Mouse (Mus musculus) neural tube, embryonic 11.5 days (tissue): ENCODE data around the gene Tpsb2. TPM values are rescaled to one million over a fixed set of nuclear protein-coding genes. Genes with fewer than 3 reads are reported as not detected.
A peak's percentile ranks its signal among the peaks of the same experiment; 100 is the strongest.

Experiments
- ATAC-seq: fragments of 200-750 bp; cut with Nextera tagmentation; 2 replicates; pipeline ENCODE4 v1.8.0; 2017; ENCODE audit warnings: moderate number of reproducible peaks, mild to moderate bottlenecking, moderate TSS enrichment, moderate library complexity; ENCODE audit not compliant: insufficient read depth, low FRiP score, low TSS enrichment
- DNase-seq: peaks from one replicate; pipeline ENCODE4 v3.0.0-alpha.2; 2015; ENCODE audit warnings: low spot score
- H3K27ac ChIP-seq: fragments of 300-500 bp; sonication (generic); 2 replicates; pipeline ENCODE4 v1.5.1; 2014; ENCODE audit warnings: low read depth, mild to moderate bottlenecking, low read length
- H3K27me3 ChIP-seq: fragments of 300-500 bp; sonication (generic); 2 replicates; pipeline ENCODE4 v1.6.1; 2014; ENCODE audit warnings: mild to moderate bottlenecking, low read length, mixed read lengths; ENCODE audit not compliant: control insufficient read depth, insufficient read depth
- H3K36me3 ChIP-seq: fragments of 300-500 bp; sonication (generic); 2 replicates; pipeline ENCODE4 v1.6.1; 2014; ENCODE audit warnings: mild to moderate bottlenecking, low read length, moderate library complexity, mixed read lengths; ENCODE audit not compliant: control insufficient read depth, insufficient read depth
- H3K4me1 ChIP-seq: fragments of 300-500 bp; sonication (generic); 2 replicates; pipeline ENCODE4 v1.6.1; 2014; ENCODE audit warnings: low read length, mixed read lengths; ENCODE audit not compliant: control insufficient read depth, insufficient read depth
- H3K4me2 ChIP-seq: fragments of 300-500 bp; sonication (generic); 2 replicates; pipeline ENCODE4 v1.6.1; 2014; ENCODE audit warnings: low read depth, mild to moderate bottlenecking, moderate library complexity
- H3K4me3 ChIP-seq: fragments of 300-500 bp; sonication (generic); 2 replicates; pipeline ENCODE4 v1.5.1; 2014; ENCODE audit warnings: low read depth, low read length
- H3K9ac ChIP-seq: fragments of 300-500 bp; sonication (generic); 2 replicates; pipeline ENCODE4 v1.6.1; 2014; ENCODE audit warnings: mild to moderate bottlenecking, low read length
- H3K9me3 ChIP-seq: fragments of 300-500 bp; sonication (generic); 2 replicates; pipeline ENCODE4 v1.6.1; 2016; ENCODE audit warnings: low read length; ENCODE audit not compliant: control insufficient read depth
- WGBS: fragments of 180-500 bp; shearing (Covaris S2); extraction: QIAGEN DNeasy Blood & Tissue Kit; methylation state at CpG from one replicate; pipeline ENCODE4 v1.1.7; 2014; 5-methylcytosine and 5-hydroxymethylcytosine counted together
- polyA plus RNA-seq: library from polyadenylated mRNA; unstranded; fragments of >200 nt; fragmentation: Nextera tagmentation; extraction: Ambion mirVana; gene quantifications from 2 replicates; pipeline ENCODE4 v1.2.1, GENCODE M21; 2014

Gene Tpsb2
- polyA plus RNA-seq, 1 experiment from 2014 or later = not detected

DNA sequence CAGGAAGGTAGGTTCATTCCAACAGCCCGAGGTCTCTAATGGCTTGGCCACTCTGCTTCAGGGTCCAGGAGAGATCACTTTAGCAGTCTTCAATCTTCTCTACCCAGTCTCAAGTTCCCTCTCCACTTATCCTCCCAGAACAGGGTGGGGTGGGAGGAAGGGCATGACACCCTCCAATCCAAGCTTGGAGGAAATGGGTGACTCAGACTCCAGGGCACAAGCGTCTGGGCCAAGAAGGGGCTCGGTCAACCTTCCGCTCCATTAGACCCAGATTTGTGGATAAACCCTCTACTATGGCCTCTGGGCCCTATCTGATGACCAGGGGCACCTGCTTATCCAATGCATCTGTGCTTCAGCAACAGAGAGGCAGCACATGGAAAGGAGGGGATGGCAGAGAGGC is 20.6 kb upstream of the Tpsb2 start, which contains the start of gene Tpsab1:
Gene Tpsab1 (minus strand): TSS at position 101 of the 400 bp plus-strand sequence.
- 95% methylated on average over 4 of the region's 4 CpGs for WGBS
- H3K9ac ChIP-seq = no peak within 1 kb of the TSS
- H3K9me3 ChIP-seq = no peaks in the 10 kb centered on the region
- no peak within 1 kb of the TSS for H3K4me3 ChIP-seq
- H3K27ac ChIP-seq = no peak within 1 kb of the TSS
- H3K4me1 ChIP-seq = no peaks in the 10 kb centered on the region
- H3K36me3 ChIP-seq = no peaks in the 10 kb centered on the region
- no peak for ATAC-seq
- H3K27me3 ChIP-seq = no peaks in the 10 kb centered on the region
- DNase-seq = no peak
- no peak within 1 kb of the TSS for H3K4me2 ChIP-seq

DNA sequence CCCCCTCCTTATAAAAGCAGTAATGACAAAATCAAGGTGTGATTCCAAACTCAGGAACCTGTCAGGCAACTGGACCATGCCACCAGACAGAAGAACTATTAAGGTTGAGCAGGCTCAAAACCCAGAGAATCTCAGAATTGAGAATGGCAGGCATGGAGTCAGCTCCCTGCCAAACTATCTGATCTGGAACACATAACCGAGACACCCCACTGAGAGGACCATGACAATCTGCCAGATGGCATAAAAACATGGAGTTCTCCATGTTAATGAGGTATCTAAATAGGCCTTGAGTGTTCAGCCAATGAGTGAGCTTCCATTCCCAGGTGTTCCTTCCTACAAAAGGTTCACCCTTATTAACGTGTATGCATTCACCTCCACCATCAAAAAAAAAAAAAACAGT is 4.8 kb upstream of the Tpsb2 start:
- no peaks in the 10 kb centered on the region for H3K27me3 ChIP-seq
- DNase-seq (no peak), ATAC-seq (no peak)
- H3K9me3 ChIP-seq = no peaks in the 10 kb centered on the region
- no peak overlapping the region for H3K4me3 ChIP-seq
- no peak overlapping the region for H3K4me2 ChIP-seq
- WGBS = 71% methylated on average over 2 of the region's 2 CpGs
- no peaks in the 10 kb centered on the region for H3K4me1 ChIP-seq
- H3K36me3 ChIP-seq = no peaks in the 10 kb centered on the region
- H3K27ac ChIP-seq = no peak overlapping the region
- H3K9ac ChIP-seq = no peak overlapping the region

DNA sequence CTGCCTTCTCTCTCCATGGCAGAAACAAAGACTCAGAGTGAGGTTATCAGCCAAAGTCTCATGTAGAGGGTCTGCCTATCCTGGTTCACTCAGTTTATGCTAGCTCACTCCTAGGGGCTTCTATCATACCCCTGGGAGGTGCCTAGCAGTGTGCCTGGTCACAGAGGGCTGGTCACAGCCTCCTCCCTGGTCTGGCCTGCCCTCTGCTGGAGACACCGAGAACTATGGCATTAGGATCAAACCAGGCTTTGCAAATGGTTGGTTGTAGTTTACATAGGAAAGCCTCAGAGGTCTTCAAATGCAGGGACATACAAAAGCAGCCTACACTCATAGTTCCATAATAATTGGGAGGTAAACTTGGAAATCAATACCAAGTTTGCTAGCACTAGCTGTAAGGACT is 2.4 kb upstream of the Tpsb2 start:
- Histone ChIP-seq H3K9ac (no peak overlapping the region), H3K4me1 (no peaks in the 10 kb centered on the region), H3K4me3 (no peak overlapping the region), H3K9me3 (no peaks in the 10 kb centered on the region), H3K27me3 (no peaks in the 10 kb centered on the region), H3K27ac (no peak overlapping the region), H3K4me2 (no peak overlapping the region), H3K36me3 (no peaks in the 10 kb centered on the region)
- 10% methylated on average over 1 of the region's 1 CpGs for WGBS
- peak; percentile 38 for DNase-seq
- no peak for ATAC-seq

DNA sequence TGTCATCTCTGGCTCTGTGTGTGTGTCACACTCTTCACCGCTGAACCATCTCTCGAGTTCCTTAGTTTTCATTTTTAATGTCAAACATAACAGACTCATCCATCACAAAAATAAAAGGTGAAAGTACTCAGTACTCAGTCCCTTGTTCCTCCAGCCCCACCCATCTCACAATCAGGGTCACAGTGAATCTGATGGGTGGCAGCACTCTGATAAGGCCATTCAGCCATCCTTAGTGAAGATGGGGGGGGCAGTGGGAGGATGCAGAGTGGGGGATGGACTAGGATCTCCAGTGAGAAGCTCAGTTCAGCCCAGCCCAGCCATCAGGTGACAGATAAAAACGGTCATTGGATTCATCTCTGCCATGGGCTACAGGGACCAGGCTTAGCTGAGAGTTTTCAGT is 2.9 kb downstream of the Tpsb2 start, which contains the start of gene Tpsg1:
Gene Tpsg1 (plus strand): TSS at position 301 of the 400 bp plus-strand sequence.
- Histone ChIP-seq H3K4me2 (no peak within 1 kb of the TSS), H3K4me1 (no peaks in the 10 kb centered on the region), H3K27me3 (no peaks in the 10 kb centered on the region), H3K4me3 (no peak within 1 kb of the TSS), H3K9ac (no peak within 1 kb of the TSS), H3K27ac (no peak within 1 kb of the TSS), H3K36me3 (no peaks in the 10 kb centered on the region), H3K9me3 (no peaks in the 10 kb centered on the region)
- ATAC-seq = no peak
- DNase-seq = no peak
- 88% methylated on average over 3 of the region's 3 CpGs for WGBS

DNA sequence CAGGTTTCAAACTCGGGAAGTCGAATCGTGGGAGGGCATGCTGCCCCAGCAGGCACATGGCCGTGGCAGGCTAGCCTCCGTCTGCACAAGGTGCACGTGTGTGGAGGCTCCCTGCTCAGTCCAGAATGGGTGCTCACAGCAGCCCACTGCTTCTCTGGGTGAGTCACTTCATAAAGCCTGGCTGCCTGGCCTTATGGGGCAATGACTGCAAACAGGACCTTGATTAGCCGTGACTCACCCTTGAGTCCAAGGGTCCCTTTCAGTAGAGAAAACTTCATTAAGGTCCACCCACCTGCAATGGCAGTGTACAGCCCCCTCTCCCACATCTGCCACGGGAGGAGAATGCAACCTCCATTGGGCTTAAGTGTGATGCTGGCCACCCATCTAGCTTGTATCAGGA is 6.4 kb downstream of the Tpsb2 start:
- DNase-seq (no peak), ATAC-seq (no peak)
- Histone ChIP-seq H3K4me3 (no peak overlapping the region), H3K4me1 (no peaks in the 10 kb centered on the region), H3K9ac (no peak overlapping the region), H3K27me3 (no peaks in the 10 kb centered on the region), H3K36me3 (no peaks in the 10 kb centered on the region), H3K9me3 (no peaks in the 10 kb centered on the region), H3K4me2 (no peak overlapping the region), H3K27ac (no peak overlapping the region)
- WGBS = 80% methylated on average over 8 of the region's 8 CpGs

DNA sequence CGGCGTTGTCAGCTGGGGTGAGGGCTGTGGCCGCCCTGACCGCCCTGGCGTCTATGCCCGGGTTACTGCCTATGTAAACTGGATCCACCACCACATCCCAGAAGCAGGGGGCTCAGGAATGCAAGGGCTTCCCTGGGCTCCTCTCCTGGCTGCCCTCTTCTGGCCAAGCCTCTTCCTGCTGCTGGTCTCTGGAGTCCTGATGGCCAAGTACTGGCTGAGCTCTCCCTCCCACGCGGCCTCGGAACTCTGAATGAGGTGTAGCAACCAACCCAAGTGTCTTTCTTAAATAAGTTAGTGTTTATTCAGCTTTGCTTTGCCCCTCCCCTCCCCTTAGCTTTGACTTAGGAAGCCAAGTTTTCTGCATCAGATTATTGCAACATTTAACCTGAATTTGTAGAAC is 7.9 kb downstream of the Tpsb2 start:
- Histone ChIP-seq H3K9ac (no peak overlapping the region), H3K27me3 (no peaks in the 10 kb centered on the region), H3K4me3 (no peak overlapping the region), H3K9me3 (no peaks in the 10 kb centered on the region), H3K4me2 (no peak overlapping the region), H3K27ac (no peak overlapping the region), H3K4me1 (no peaks in the 10 kb centered on the region), H3K36me3 (no peaks in the 10 kb centered on the region)
- peak; percentile 31 for DNase-seq
- ATAC-seq = no peak
- WGBS = 45% methylated on average over 9 of the region's 9 CpGs

DNA sequence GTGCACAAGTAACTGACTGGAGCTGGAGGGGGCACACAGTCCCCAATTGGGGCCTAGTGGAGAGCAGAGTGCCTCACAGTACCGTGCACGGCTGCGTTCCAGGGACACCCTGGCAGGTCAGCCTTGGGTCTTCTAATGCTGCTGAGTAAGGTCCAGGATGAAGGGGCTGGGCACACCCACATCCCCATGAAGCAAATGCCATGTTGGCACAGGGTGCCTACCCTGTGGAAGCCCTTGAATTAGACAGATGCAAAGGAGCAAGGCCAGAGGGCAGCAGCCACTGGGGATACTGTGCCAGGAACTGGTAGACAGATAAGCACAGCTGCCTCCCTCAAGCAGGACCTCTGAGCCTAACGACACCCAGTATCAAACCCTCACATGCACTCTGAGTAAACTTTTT is 28.4 kb downstream of the Tpsb2 start:
- H3K9ac ChIP-seq = no peak overlapping the region
- no peak for DNase-seq
- H3K4me1 ChIP-seq = no peaks in the 10 kb centered on the region; the same call in 1 of the 2 replicates
- H3K4me2 ChIP-seq = no peak overlapping the region
- H3K9me3 ChIP-seq = no peaks in the 10 kb centered on the region
- H3K27me3 ChIP-seq = no peaks in the 10 kb centered on the region
- H3K27ac ChIP-seq = no peak overlapping the region
- H3K36me3 ChIP-seq = peaks cover 2% of the 10 kb centered on the region
- 86% methylated on average over 4 of the region's 4 CpGs for WGBS
- no peak overlapping the region for H3K4me3 ChIP-seq
- no peak for ATAC-seq

DNA sequence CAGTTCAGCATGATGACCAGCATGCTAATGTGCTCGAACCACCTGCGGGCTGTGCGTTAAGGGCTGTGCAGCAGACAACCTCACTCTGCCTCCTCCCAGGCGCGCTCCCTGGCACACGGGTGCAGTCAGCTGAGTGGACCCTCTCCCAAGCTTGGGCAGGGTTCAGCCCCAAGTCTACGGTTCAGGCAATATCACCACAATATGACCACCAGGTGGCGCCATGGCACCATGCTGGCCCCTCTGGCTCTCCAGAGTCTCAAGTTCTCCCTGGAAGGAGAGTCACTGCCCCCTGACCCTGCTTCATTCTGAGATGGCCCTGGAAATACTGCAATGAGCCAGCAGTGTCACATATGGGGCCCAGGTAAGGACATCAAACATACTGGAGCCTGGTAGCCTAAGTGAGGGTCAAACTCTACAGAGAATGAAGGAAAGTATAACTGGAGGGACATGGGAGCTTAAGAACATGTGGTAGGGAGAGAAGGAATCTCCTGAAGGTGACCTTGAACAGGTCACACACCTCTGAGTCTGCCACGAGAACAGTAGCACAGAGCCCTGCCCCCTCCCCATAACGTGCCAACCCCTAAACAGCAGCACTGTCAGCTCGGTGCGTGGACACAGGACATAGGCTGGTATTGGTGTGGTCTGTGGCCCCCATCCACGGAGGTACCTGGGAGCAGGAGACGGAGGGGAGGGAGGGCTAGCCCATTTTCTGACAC is 31.9 kb downstream of the Tpsb2 start:
- Histone ChIP-seq H3K4me3 (no peak overlapping the region), H3K9ac (no peak overlapping the region), H3K4me1 (no peaks in the 10 kb centered on the region; the same call in 1 of the 2 replicates), H3K36me3 (no peaks in the 10 kb centered on the region; the same call in 1 of the 2 replicates), H3K9me3 (no peaks in the 10 kb centered on the region), H3K27ac (no peak overlapping the region), H3K4me2 (no peak overlapping the region), H3K27me3 (no peaks in the 10 kb centered on the region)
- DNase-seq (peak; percentile 87), ATAC-seq (peak; percentile 73)
- 43% methylated on average over 14 of the region's 14 CpGs for WGBS

DNA sequence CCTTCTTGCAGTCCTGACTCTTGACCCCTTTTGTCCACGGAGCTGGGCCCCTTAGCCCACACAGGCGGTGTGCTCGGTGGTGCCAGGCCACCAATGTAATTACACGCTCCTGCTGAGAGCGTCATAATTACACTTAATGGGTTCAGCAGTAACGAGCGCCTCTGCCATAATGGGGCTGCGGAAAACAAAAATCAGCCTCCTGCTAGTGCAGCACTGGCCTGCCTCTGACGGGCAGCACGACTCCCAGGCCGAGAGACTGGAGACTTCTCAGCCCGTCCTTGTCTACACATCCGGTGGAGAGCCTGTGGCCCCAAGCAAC is 32.4 kb downstream of the Tpsb2 start:
- ATAC-seq (0 out of 2 replicates have a peak, but pooled peaks have one; percentile 41), DNase-seq (no peak)
- Histone ChIP-seq H3K27me3 (no peaks in the 10 kb centered on the region), H3K9ac (no peak overlapping the region), H3K36me3 (no peaks in the 10 kb centered on the region; the same call in 1 of the 2 replicates), H3K27ac (no peak overlapping the region), H3K4me1 (no peaks in the 10 kb centered on the region; the same call in 1 of the 2 replicates), H3K9me3 (no peaks in the 10 kb centered on the region), H3K4me3 (no peak overlapping the region), H3K4me2 (no peak overlapping the region)
- 24% methylated on average over 13 of the region's 13 CpGs for WGBS
